Mouse (Mus musculus): ENCODE results near the gene App.

The App gene

GRCm38 (mm10) chr16:85020696-85021323, 152.8 kb downstream of the App start:
- DNase-seq (ENCODE audit: low spot score): no peak

GRCm38 (mm10) chr16:85019273-85019672, 154.3 kb downstream of the App start:
- no peak for DNase-seq (ENCODE audit: low spot score)

GRCm38 (mm10) chr16:85017845-85018244, 155.7 kb downstream of the App start:
- no peak for DNase-seq (ENCODE audit: low spot score)

GRCm38 (mm10) chr16:85012695-85013094, 160.9 kb downstream of the App start:
- DNase-seq (ENCODE audit: low spot score): no peak

GRCm38 (mm10) chr16:85012172-85012571, 161.4 kb downstream of the App start:
- no peak for DNase-seq (ENCODE audit: low spot score)

- no peak for DNase-seq (ENCODE audit: low spot score)
Measured at GRCm38 (mm10) chr16:85010651-85011050, 162.9 kb downstream of the App start.

- no peak for DNase-seq (ENCODE audit: low spot score)
Measured at GRCm38 (mm10) chr16:85008866-85009645, 164.5 kb downstream of the App start.

- DNase-seq (ENCODE audit: low spot score): no peak
Measured at GRCm38 (mm10) chr16:85001939-85002556, 171.5 kb downstream of the App start.

- DNase-seq (ENCODE audit: low spot score): peak; percentile 37
Measured at GRCm38 (mm10) chr16:85000304-85000703, 173.3 kb downstream of the App start.

GRCm38 (mm10) chr16:84997551-84997950, 176.0 kb downstream of the App start:
- DNase-seq (ENCODE audit: low spot score): no peak

- no peak for DNase-seq (ENCODE audit: low spot score)
Measured at GRCm38 (mm10) chr16:84995441-84995867, 178.1 kb downstream of the App start.

- DNase-seq (ENCODE audit: low spot score): no peak
Measured at GRCm38 (mm10) chr16:84992888-84993287, 180.7 kb downstream of the App start.

GRCm38 (mm10) chr16:84991011-84991410, 182.6 kb downstream of the App start:
- peak; percentile 22 for DNase-seq (ENCODE audit: low spot score)

- no peak for DNase-seq (ENCODE audit: low spot score)
Measured at GRCm38 (mm10) chr16:84989938-84990337, 183.6 kb downstream of the App start.

GRCm38 (mm10) chr16:84989476-84989875, 184.1 kb downstream of the App start:
- no peak for DNase-seq (ENCODE audit: low spot score)

GRCm38 (mm10) chr16:84987724-84988287, 185.8 kb downstream of the App start:
- no peak for DNase-seq (ENCODE audit: low spot score)

- DNase-seq (ENCODE audit: low spot score): no peak
Measured at GRCm38 (mm10) chr16:84986016-84986631, 187.4 kb downstream of the App start.

- no peak for DNase-seq (ENCODE audit: low spot score)
Measured at GRCm38 (mm10) chr16:84985340-84985739, 188.2 kb downstream of the App start.

GRCm38 (mm10) chr16:84983428-84983827, 190.1 kb downstream of the App start:
- DNase-seq (ENCODE audit: low spot score): no peak

- no peak for DNase-seq (ENCODE audit: low spot score)
Measured at GRCm38 (mm10) chr16:84982589-84982988, 191.0 kb downstream of the App start.

GRCm38 (mm10) chr16:84978589-84978988, 195.0 kb downstream of the App start:
- DNase-seq (ENCODE audit: low spot score): no peak

GRCm38 (mm10) chr16:84974176-84974518, 199.4 kb downstream of the App start:
- DNase-seq (ENCODE audit: low spot score): no peak
